Mouse (Mus musculus): ENCODE data around the gene Plac8. TPM values are rescaled to one million over a fixed set of nuclear protein-coding genes. Genes with fewer than 3 reads are reported as not detected.
A peak's percentile ranks its signal among the peaks of the same experiment; 100 is the strongest.

Gene Plac8
- total and polyA plus RNA-seq, 3 experiments: 4.9 to 10.6 TPM; not detected in 1

DNA sequence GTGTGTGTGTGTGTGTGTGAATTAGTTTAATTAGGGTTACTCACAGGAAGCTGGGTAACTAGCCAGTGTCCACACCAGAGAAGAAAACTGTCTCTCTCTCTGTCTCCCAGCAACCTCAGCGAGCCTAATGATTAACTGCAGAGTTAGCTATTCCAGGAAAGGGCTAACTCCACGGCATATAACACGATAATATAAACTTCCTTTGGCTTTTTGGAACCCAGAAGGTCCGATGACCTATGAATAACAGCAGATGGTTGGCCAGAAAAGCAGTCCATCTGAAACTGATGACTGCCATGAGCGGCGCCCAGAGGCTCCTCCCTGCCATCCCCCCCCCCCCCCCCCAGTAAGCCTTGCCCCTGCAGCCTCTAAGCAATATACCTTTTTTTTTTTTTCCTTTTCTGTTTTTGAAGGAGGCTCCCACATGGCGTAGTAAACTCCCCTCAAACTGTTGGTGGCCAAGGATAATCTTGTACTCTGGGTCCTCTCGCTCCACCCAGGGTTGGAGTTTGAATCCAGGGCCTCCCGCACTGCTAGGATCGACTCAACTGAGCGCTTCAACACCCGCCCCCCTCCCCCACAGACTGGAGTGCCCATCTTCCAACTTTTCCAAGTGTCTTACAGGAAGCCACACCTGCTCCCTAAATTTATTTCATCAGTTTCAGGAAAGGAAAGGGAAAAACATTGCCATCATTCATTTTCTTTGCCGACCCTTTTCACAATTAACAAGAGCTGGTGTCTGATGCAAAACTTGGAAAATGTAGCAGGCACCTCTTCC, 4.6 kb downstream of the Plac8 start:
- H3K4me1 ChIP-seq (ENCODE audit: control insufficient read depth in 1 of 2, insufficient read depth in 2 of 2, low read length in 2 of 2): peaks cover 8 to 22% of the 10 kb centered on the region in 2 experiments
- peak; percentile 22 for DNase-seq (ENCODE audit: low read depth, low spot score)

DNA sequence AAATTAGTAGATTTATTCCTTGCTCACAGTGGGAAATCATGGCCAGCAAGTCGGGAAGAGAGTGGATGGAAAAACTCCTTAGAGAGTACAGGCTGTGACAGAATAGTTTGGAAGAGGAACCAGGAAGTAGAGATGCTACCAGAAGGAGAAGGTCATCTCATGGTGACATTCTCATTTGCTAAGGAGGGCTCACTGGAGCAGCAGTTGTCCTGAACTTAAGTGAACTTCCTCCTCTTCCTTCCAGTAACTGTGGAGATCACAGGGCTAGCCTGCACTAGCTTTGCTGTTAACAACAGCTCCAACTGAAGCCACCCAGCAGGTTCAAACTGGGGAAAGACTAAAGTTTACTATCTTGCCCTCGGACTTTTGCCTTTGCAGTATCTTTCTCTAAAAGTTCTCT, 5.2 kb downstream of the Plac8 start:
- Histone ChIP-seq H3K4me3 (ENCODE audit: control insufficient read depth in 1 of 2, insufficient read depth in 1 of 2, low read depth in 2 of 2, low read length in 2 of 2) (peak overlapping the region; percentile 40 to 54), H3K27ac (ENCODE audit: control insufficient read depth, low read depth, low read length) (peak overlapping the region; percentile 69), H3K79me2 (ENCODE audit: control insufficient read depth, insufficient read depth, low read length, poor library complexity) (no peaks in the 10 kb centered on the region), H3K27me3 (ENCODE audit: control insufficient read depth in 1 of 2, insufficient read depth in 2 of 2, low read length in 2 of 2) (no peaks in the 10 kb centered on the region), H3K4me1 (ENCODE audit: control insufficient read depth in 1 of 2, insufficient read depth in 2 of 2, low read length in 2 of 2) (peaks cover 8 to 22% of the 10 kb centered on the region in 2 experiments), H3K36me3 (ENCODE audit: control insufficient read depth in 1 of 2, insufficient read depth in 2 of 2, low read length in 2 of 2) (peaks cover 0 to 28% of the 10 kb centered on the region in 2 experiments; a peak in 2 of 4 replicates), H3K9ac (ENCODE audit: control insufficient read depth, low read depth, low read length, poor library complexity, severe bottlenecking) (peak overlapping the region; percentile 66), H3K9me3 (replicated peaks; ENCODE audit: insufficient read depth, low read length) (no peaks in the 10 kb centered on the region)
- TF ChIP-seq POLR2AphosphoS5 (IDR thresholded peaks at IDR 0.05; ENCODE audit: borderline replicate concordance, low read depth, low read length): no peak
- TF ChIP-seq CHD1 (IDR thresholded peaks at IDR 0.05; ENCODE audit: low read depth, low read length): no peak
- TF ChIP-seq TCF12 (IDR thresholded peaks at IDR 0.05; ENCODE audit: low read depth, low read length): no peak
- no peak for TF ChIP-seq MAX (IDR thresholded peaks at IDR 0.05; ENCODE audit: low read length)
- TF ChIP-seq USF1 (IDR thresholded peaks at IDR 0.05; ENCODE audit: low read depth, low read length): no peak
- TF ChIP-seq MEF2A (IDR thresholded peaks at IDR 0.05; ENCODE audit: extremely low read depth, insufficient replicate concordance, low read depth, low read length, poor library complexity, severe bottlenecking): no peak
- TF ChIP-seq NRF1 (IDR thresholded peaks at IDR 0.05; ENCODE audit: insufficient read depth, low read depth, low read length, poor library complexity, severe bottlenecking): no peak
- TF ChIP-seq BHLHE40 (IDR thresholded peaks at IDR 0.05; ENCODE audit: borderline replicate concordance, low read depth, low read length): no peak
- no peak for TF ChIP-seq CTCF (IDR thresholded peaks at IDR 0.05 in 2 of 3, conservative IDR thresholded peaks at IDR 0.05 in 1 of 3; ENCODE audit: control insufficient read depth in 1 of 3, insufficient read depth in 1 of 3, low read depth in 2 of 3, low read length in 3 of 3, poor library complexity in 1 of 3, severe bottlenecking in 1 of 3)
- TF ChIP-seq ZMIZ1 (IDR thresholded peaks at IDR 0.05; ENCODE audit: low read depth, low read length): no peak
- TF ChIP-seq NELFE (IDR thresholded peaks at IDR 0.05; ENCODE audit: low read depth, low read length): no peak; the same call in 1 of the 2 replicates
- TF ChIP-seq RCOR1 (IDR thresholded peaks at IDR 0.05; ENCODE audit: low read depth, low read length): no peak
- no peak for TF ChIP-seq TBP (IDR thresholded peaks at IDR 0.05; ENCODE audit: low read depth, low read length)
- TF ChIP-seq SMC3 (IDR thresholded peaks at IDR 0.05; ENCODE audit: low read depth, low read length): no peak
- no peak for TF ChIP-seq MAFK (IDR thresholded peaks at IDR 0.05; ENCODE audit: borderline replicate concordance, low read depth, low read length)
- no peak for TF ChIP-seq POLR2AphosphoS2 (IDR thresholded peaks at IDR 0.05; ENCODE audit: low read length)
- TF ChIP-seq ZNF384 (IDR thresholded peaks at IDR 0.05; ENCODE audit: low read depth, low read length): no peak
- DNase-seq (ENCODE audit: low read depth, low spot score): peak; percentile 48

More for the DNA sequence above, 4.6 kb downstream of the Plac8 start:
- peak overlapping the region; percentile 69 for H3K9ac ChIP-seq (ENCODE audit: control insufficient read depth, low read depth, low read length, poor library complexity, severe bottlenecking)
- H3K4me3 ChIP-seq (ENCODE audit: control insufficient read depth in 1 of 2, insufficient read depth in 1 of 2, low read depth in 2 of 2, low read length in 2 of 2): peak overlapping the region; percentile 40 to 54
- no peaks in the 10 kb centered on the region for H3K9me3 ChIP-seq (replicated peaks; ENCODE audit: insufficient read depth, low read length)
- H3K27me3 ChIP-seq (ENCODE audit: control insufficient read depth in 1 of 2, insufficient read depth in 2 of 2, low read length in 2 of 2): no peaks in the 10 kb centered on the region
- no peak for TF ChIP-seq BHLHE40 (IDR thresholded peaks at IDR 0.05; ENCODE audit: borderline replicate concordance, low read depth, low read length)
- TF ChIP-seq ZNF384 (IDR thresholded peaks at IDR 0.05; ENCODE audit: low read depth, low read length): peak; percentile 36
- peak overlapping the region; percentile 85 for H3K27ac ChIP-seq (ENCODE audit: control insufficient read depth, low read depth, low read length)
- peaks cover 0 to 28% of the 10 kb centered on the region in 2 experiments; a peak in 2 of 4 replicates for H3K36me3 ChIP-seq (ENCODE audit: control insufficient read depth in 1 of 2, insufficient read depth in 2 of 2, low read length in 2 of 2)
- H3K79me2 ChIP-seq (ENCODE audit: control insufficient read depth, insufficient read depth, low read length, poor library complexity): no peaks in the 10 kb centered on the region
